Mouse (Mus musculus) megakaryocyte progenitor cell, adult 5-6 weeks (primary cell): Measurements from ENCODE around the gene Rnf114. TPM values are rescaled to one million over a fixed set of nuclear protein-coding genes. Genes with fewer than 3 reads are reported as not detected.

Experiments used
- ATAC-seq: replicated peaks from 2 replicates; pipeline ENCODE4 v1.8.0; 2016; ENCODE audit warnings: mild to moderate bottlenecking, moderate TSS enrichment, inconsistent platforms; ENCODE audit not compliant: poor library complexity
- total RNA-seq, 2 experiments: library from RNA; stranded (forward) in 1 of 2; stranded (reverse) in 1 of 2; fragments of 157-497, 149-512 nt in 1 of 2; fragments of 200-1000 nt in 1 of 2; gene quantifications; 2 replicates each; pipeline versions ENCODE4 v1.2.3 to v1.2.4; 2015 to 2017

Rnf114 gene
- total RNA-seq, 2 experiments from 2014 or later: 18.9 to 31.5 TPM

DNA sequence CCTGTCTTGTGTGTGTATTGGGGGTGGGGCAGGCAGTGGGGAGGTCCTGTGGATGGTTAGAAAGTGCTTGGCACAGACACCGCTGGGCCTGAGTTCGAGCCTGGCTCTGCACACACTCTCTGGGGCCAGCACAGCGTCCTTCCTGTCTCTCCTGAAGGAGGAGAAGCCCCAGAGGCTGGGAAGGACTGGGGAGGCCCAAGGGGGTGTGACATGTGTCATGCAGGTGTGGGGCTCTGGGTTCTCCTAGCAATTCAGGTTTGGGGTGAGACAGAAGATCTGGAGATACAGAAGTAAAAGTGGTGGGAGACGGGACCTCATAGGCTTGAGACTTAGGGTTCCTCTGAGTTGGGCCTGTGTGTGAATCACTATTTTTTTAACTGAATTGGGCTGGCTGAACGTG lies 70.6 kb downstream of the Rnf114 start:
- no peak for ATAC-seq

GRCm38 (mm10) chr2:167563703-167564102 lies 71.3 kb downstream of the Rnf114 start:
- ATAC-seq: no peak

DNA sequence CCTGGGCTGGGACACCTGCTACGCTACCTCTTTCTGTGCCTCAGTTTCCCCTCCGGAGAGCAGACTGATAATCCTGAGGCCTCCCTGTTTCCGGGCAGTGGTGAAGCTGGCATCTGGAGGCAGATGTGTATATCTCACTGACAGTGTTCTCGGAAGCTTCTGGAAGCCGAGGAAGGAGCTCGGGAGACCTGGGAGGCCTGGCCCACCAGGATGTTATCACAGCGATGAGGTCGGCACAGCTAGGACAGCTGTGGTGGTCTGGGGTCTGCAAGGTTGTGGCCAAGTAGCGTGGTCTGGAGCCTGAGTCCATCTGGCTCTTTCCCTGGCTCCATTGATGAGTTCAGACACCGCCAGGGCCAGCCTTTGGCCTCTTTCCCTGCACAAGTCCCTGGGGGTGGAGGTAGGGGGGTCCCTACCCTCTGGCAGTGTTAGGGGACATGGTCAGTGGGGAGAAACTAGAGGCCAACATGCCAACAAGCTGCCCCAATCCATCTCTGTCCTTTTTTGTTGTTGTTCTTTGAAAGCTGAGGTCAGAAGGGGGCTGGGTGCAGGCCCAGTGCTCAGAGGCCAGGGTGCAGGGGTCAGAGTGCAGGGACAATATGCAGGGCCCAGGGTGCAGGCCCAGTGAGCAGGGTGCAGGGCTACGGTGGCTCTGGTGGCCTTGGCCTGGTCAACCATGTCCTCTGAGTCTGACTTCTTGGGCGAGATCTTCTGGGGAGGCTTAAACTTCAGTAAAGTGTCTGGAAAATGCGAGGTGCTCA lies 72.3 kb downstream of the Rnf114 start:
- no peak for ATAC-seq

DNA sequence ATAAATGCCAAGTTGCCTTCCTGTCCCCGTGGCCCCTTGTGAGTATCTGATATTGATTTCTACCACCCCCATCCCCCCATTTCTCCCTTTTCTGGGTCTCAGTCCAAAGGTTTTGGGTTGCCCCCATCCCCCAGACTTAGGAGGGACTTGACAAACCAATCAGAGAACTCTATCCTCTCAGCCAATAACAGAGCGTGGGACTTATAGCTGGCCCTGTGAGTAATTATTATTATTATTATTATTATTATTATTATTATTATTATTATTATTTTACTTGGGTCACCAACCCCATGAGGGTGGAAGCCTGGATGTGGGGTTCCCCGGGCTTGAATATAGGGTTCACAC lies 72.8 kb downstream of the Rnf114 start:
- ATAC-seq: no peak

DNA sequence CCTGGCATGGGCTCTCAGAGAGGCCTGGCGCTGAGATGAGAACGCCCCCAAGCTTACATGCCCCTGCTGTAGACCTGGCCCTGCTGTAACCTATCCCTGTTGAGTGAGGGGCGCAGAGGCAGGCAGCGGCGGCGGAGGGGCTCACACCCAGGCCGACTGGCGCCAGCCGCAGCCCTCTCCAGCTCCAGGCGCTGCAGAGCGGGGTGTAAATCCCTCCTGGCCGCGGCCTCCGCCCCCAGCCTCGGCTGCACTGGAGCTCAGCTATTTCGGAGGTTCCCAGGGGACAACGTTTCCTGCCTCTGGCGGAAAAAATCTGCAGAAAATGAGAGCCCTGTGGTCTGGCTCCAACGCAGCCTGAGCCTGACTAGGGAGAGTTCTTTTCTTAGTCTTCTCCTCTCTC lies 73.2 kb downstream of the Rnf114 start:
- no peak for ATAC-seq

Other genes starting within 250 kb of the Rnf114 start
- 14.6 and 23.7 TPM in 2 replicates for gene B4galt5, start 143.5 kb upstream of the Rnf114 start, total RNA-seq (2015)
- gene B4galt5, start 143.5 kb upstream of the Rnf114 start, total RNA-seq (2017): 15.4 and 24.2 TPM in 2 replicates
- 25.5 and 37.4 TPM in 2 replicates for gene Slc9a8, start 70.9 kb upstream of the Rnf114 start, total RNA-seq (2015)
- 17.9 and 25.3 TPM in 2 replicates for gene Slc9a8, start 70.9 kb upstream of the Rnf114 start, total RNA-seq (2017)
- 10.5 and 11.8 TPM in 2 replicates for gene Spata2, start 242 bp downstream of the Rnf114 start, total RNA-seq (2015)
- 7.4 and 7.7 TPM in 2 replicates for gene Spata2, start 242 bp downstream of the Rnf114 start, total RNA-seq (2017)
- gene Snai1, start 45.5 kb downstream of the Rnf114 start, total RNA-seq (2015): not detected in 2 replicates
- 0.33 and 0.44 TPM in 2 replicates for gene Snai1, start 45.5 kb downstream of the Rnf114 start, total RNA-seq (2017)
- 102 and 116 TPM in 2 replicates for gene Ube2v1, start 139.4 kb downstream of the Rnf114 start, total RNA-seq (2015)
- gene Ube2v1, start 139.4 kb downstream of the Rnf114 start, total RNA-seq (2017): 51.7 and 56.5 TPM in 2 replicates
- 3.7 TPM in 1 of 2 replicates, not detected in the other for gene Gm20431, start 168.9 kb downstream of the Rnf114 start, total RNA-seq (2015)
- not detected in 2 replicates for gene Gm20431, start 168.9 kb downstream of the Rnf114 start, total RNA-seq (2017)
- 19.6 and 22.4 TPM in 2 replicates for gene Cebpb, start 196.3 kb downstream of the Rnf114 start, total RNA-seq (2015)
- 15.6 and 16.3 TPM in 2 replicates for gene Cebpb, start 196.3 kb downstream of the Rnf114 start, total RNA-seq (2017)
- gene Tmem189, start 197.2 kb downstream of the Rnf114 start, total RNA-seq (2015): 15.5 and 18.0 TPM in 2 replicates
- gene Tmem189, start 197.2 kb downstream of the Rnf114 start, total RNA-seq (2017): 18.4 and 20.0 TPM in 2 replicates